Mouse (Mus musculus) bone marrow macrophage, adult 2 months (primary cell): ENCODE data around the gene Dazap2. TPM values are rescaled to one million over a fixed set of nuclear protein-coding genes. Genes with fewer than 3 reads are reported as not detected.
"Not testable (repeated sequence)": the region's sequence is repeated elsewhere in the genome, so short reads cannot be mapped to it uniquely, and the experiment has no call there.

Experiments
- H3K27ac ChIP-seq: 2 replicates; pipeline ENCODE4 v1.5.1; 2012; ENCODE audit warnings: low read depth, low read length; ENCODE audit not compliant: insufficient read depth
- H3K4me1 ChIP-seq: 2 replicates; pipeline ENCODE4 v1.6.1; 2012; ENCODE audit warnings: low read length; ENCODE audit not compliant: control insufficient read depth, insufficient read depth
- H3K4me3 ChIP-seq: 2 replicates; pipeline ENCODE4 v1.5.1; 2012; ENCODE audit warnings: mild to moderate bottlenecking, low read length, moderate library complexity; ENCODE audit not compliant: insufficient read depth
- CTCF ChIP-seq: IDR thresholded peaks from 2 replicates; pipeline ENCODE4 v1.5.1; 2012; ENCODE audit warnings: low read depth, mild to moderate bottlenecking, low read length, moderate library complexity
- POLR2A ChIP-seq: IDR thresholded peaks from 2 replicates; pipeline ENCODE4 v1.6.1; 2012; ENCODE audit warnings: mild to moderate bottlenecking, low read depth, low read length, borderline replicate concordance
- polyA plus RNA-seq: library from polyadenylated mRNA; stranded (reverse); fragments of >200 nt; gene quantifications from 2 replicates; pipeline ENCODE4 v1.2.4, GENCODE M21; 2012; ENCODE audit not compliant: missing spikeins, insufficient read depth, insufficient read length

Dazap2 gene
- polyA plus RNA-seq, 1 experiment, result 503 TPM

GRCm38 (mm10) chr15:100601669-100602068 is 13.5 kb upstream of the Dazap2 start:
- TF ChIP-seq CTCF (no peak), POLR2A (no peak)
- Histone ChIP-seq H3K4me1 (peaks cover 9% of the 10 kb centered on the region), H3K27ac (no peak overlapping the region), H3K4me3 (no peak overlapping the region)

GRCm38 (mm10) chr15:100606677-100607076 is 8.5 kb upstream of the Dazap2 start:
- H3K4me3 ChIP-seq, H3K4me1 ChIP-seq, H3K27ac ChIP-seq: not testable (repeated sequence)

DNA sequence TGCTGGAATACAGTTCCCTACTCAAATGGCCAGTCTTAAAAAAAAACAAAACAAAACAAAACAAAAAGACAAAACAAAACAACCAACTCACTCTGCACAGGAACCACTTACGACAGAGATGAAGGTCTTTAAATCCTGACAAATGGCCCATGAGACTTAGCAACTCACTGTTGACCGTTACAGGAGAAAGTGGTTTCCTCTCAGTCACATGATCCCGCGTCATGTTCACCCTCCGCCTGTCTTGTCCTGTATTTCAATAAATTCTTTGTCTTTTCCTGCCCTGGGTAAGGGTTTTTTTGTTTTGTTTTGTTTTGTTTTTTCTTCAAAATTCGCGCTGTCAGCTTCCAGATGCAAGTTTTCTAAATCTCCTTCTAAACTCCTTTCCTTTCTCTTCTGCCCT is 3.2 kb upstream of the Dazap2 start:
- TF ChIP-seq POLR2A (no peak), CTCF (no peak)
- peaks cover 15% of the 10 kb centered on the region for H3K4me1 ChIP-seq
- H3K27ac ChIP-seq, result no peak overlapping the region
- no peak overlapping the region for H3K4me3 ChIP-seq

DNA sequence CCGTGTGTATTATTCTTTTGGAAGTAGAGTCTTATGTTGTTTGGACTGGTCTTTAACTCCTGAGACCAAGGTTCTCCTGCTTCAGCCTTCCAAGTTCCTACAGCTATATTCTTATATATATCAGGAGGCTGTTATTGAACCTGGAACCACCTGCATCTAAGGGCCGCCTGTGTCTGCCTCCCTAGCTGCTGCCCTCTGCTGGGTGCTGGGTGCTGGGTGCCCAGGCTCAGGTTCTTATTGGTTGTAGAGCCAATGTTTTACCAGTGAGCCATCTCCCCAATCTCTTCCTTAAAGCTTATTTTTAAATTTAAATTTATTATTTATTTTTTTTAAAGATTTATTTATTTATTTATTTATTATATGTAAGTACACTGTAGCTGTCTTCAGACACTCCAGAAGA is 2.7 kb upstream of the Dazap2 start:
- H3K4me1 ChIP-seq, result peaks cover 15% of the 10 kb centered on the region
- H3K27ac ChIP-seq, result no peak overlapping the region
- TF ChIP-seq CTCF, result peak; percentile 38; the same call in 1 of the 2 replicates
- no peak for TF ChIP-seq POLR2A
- no peak overlapping the region for H3K4me3 ChIP-seq

DNA sequence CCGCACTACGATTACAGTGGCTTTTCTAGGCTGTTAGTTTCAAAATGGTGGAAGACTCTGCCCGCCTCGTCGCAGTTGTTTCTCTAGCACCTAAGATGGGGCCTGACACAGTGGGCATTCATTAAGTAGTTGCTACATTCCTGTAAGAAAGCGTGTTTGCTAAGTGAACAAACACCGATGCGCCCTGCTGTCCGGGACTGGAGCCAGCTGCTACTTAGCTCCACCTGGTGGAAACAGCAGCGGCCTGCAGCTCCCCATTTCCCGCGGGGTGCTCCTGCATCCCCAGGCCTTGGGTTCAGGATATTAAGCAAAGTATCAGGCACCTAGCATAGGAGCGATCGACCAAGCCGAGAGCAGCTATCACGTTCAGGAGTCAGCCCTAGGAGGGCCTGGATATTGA is 1.6 kb upstream of the Dazap2 start:
- Histone ChIP-seq H3K4me3 (no peak overlapping the region), H3K4me1 (peaks cover 20% of the 10 kb centered on the region), H3K27ac (no peak overlapping the region)
- TF ChIP-seq CTCF (peak; percentile 65), POLR2A (no peak)

GRCm38 (mm10) chr15:100614218-100614995 is 742 bp upstream of the Dazap2 start:
- peaks cover 26% of the 10 kb centered on the region for H3K4me1 ChIP-seq
- peak overlapping the region; percentile 86 for H3K27ac ChIP-seq
- peak overlapping the region; percentile 89 for H3K4me3 ChIP-seq
- TF ChIP-seq POLR2A (no peak), CTCF (no peak)

GRCm38 (mm10) chr15:100615825-100616220 is 674 bp downstream of the Dazap2 start:
- TF ChIP-seq CTCF, result no peak
- TF ChIP-seq POLR2A, result no peak
- Histone ChIP-seq H3K27ac (peak overlapping the region; percentile 89), H3K4me1 (peaks cover 23% of the 10 kb centered on the region), H3K4me3 (peak overlapping the region; percentile 90)

GRCm38 (mm10) chr15:100616221-100616620 is 1.1 kb downstream of the Dazap2 start:
- TF ChIP-seq CTCF (no peak), POLR2A (no peak)
- H3K4me3 ChIP-seq, result peak overlapping the region; percentile 90
- H3K4me1 ChIP-seq, result peaks cover 26% of the 10 kb centered on the region
- H3K27ac ChIP-seq, result peak overlapping the region; percentile 89

- Histone ChIP-seq H3K4me1 (peaks cover 36% of the 10 kb centered on the region), H3K4me3 (no peak overlapping the region), H3K27ac (no peak overlapping the region)
- TF ChIP-seq CTCF (no peak), POLR2A (no peak)
These were observed 4.1 kb downstream of the Dazap2 start for GRCm38 (mm10) chr15:100619200-100619599.

DNA sequence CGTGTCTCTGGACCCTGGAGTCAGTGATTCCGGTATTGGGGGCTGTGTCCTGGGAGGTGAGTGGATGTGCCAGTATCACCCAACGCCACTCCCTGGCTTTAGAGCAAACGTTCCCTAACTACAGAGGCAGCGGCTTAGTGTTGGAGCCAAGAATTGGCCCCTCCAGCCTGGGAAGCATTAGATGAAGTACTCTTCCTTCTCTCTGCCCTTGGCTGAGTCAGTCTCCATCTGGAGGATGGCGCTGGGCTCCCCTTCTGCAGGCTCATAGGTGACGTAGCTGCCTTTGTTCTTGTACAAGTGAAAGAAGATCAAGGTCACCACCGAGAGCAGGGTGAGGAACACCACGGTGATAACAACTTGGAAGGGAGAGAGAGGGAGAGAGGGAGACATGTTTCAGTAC is 6.5 kb downstream of the Dazap2 start:
- Histone ChIP-seq H3K27ac (peak overlapping the region; percentile 92), H3K4me1 (peaks cover 36% of the 10 kb centered on the region), H3K4me3 (peak overlapping the region; percentile 9; the same call in 1 of the 2 replicates)
